Mouse (Mus musculus) forebrain, embryonic 13.5 days (tissue): ENCODE measurements at regions not wholly inside any gene's neighbourhood (a gene's known extent, or its start where the extent isn't known, plus 50 kb on each side); places are given as distances from the start of the nearest gene placed in this dataset.

Experiments used
- ATAC-seq: fragments of 200-750 bp; cut with Nextera tagmentation; 2 replicates; pipeline ENCODE4 v1.8.0; 2017
- H3K27ac ChIP-seq: fragments of 300-500 bp; sonication (generic); 2 replicates; pipeline ENCODE4 v1.5.1; 2015; ENCODE audit warnings: inconsistent platforms, mild to moderate bottlenecking, moderate library complexity
- H3K27me3 ChIP-seq: fragments of 300-500 bp; sonication (generic); 2 replicates; pipeline ENCODE4 v1.6.1; 2015; ENCODE audit warnings: mild to moderate bottlenecking, inconsistent platforms
- H3K36me3 ChIP-seq: fragments of 300-500 bp; sonication (generic); 2 replicates; pipeline ENCODE4 v1.6.1; 2015; ENCODE audit warnings: mild to moderate bottlenecking, inconsistent platforms; ENCODE audit not compliant: poor library complexity, severe bottlenecking
- H3K4me1 ChIP-seq: fragments of 300-500 bp; sonication (generic); 2 replicates; pipeline ENCODE4 v1.6.1; 2015; ENCODE audit warnings: inconsistent platforms
- H3K4me2 ChIP-seq: fragments of 300-500 bp; sonication (generic); 2 replicates; pipeline ENCODE4 v1.6.1; 2015; ENCODE audit warnings: inconsistent platforms, mild to moderate bottlenecking, moderate library complexity
- H3K4me3 ChIP-seq: fragments of 300-500 bp; sonication (generic); 2 replicates; pipeline ENCODE4 v1.5.1; 2015; ENCODE audit warnings: mild to moderate bottlenecking, inconsistent platforms
- H3K9ac ChIP-seq: fragments of 300-500 bp; sonication (generic); 2 replicates; pipeline ENCODE4 v1.6.1; 2015; ENCODE audit warnings: mild to moderate bottlenecking, inconsistent platforms
- H3K9me3 ChIP-seq: fragments of 300-500 bp; sonication (generic); replicated peaks from 2 replicates; pipeline ENCODE4 v1.6.1; 2016; ENCODE audit warnings: inconsistent platforms
- WGBS: fragments of 180-500 bp; shearing (Covaris S2); methylation state at CpG from one replicate; pipeline ENCODE4 v1.1.7; 2015; 5-methylcytosine and 5-hydroxymethylcytosine counted together

DNA sequence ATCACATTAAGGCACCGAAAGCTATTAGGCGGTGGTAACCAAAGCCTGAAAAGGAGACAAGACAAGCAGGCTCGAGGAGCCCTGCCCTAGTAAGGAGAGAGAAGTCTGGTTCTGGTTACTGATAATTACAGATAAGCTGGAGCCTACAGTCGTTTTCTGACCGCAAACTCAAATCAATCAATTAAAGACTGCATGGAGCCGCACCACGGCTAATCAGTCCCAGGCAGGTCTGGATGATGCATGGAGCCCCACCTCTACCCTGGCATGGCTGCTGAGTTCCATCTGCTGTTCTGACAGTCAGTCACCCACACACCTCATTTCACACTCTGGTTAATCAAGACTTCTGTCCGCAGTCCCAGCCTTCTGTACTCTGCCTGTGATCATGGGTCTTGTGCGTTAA is 276.4 kb downstream of the Slc30a10 start:
- ATAC-seq = no peak
- WGBS = 79% methylated on average over 9 of the region's 9 CpGs
- no peak overlapping the region for H3K4me3 ChIP-seq

DNA sequence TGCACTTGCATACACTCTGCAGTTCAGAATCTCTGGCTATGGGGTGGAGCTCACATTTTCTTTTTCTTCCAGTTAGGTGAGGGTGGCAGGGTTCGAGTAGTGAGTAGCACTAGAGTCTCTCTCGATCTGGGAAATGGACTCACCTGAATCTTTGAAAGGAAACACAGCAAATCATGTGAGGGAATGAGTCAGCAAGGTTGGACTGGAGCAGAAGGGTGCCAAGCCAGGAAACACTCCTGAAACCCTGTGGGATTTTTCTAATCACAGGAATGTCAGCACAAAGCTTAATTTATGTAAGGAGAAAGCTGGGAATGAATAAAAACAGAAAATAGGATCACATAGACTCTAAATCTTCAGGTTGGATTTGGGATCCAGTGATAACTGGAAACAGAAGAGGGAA is 282.1 kb downstream of the Slc30a10 start:
- 81% methylated on average over 2 of the region's 2 CpGs for WGBS
- Histone ChIP-seq H3K4me1 (peaks cover 9% of the 10 kb centered on the region), H3K9me3 (no peaks in the 10 kb centered on the region), H3K27me3 (no peaks in the 10 kb centered on the region), H3K27ac (no peak overlapping the region), H3K36me3 (no peaks in the 10 kb centered on the region), H3K9ac (no peak overlapping the region; the same call in 1 of the 2 replicates), H3K4me3 (no peak overlapping the region), H3K4me2 (no peak overlapping the region)
- ATAC-seq = no peak

More for the DNA sequence above, 276.4 kb downstream of the Slc30a10 start:
- Histone ChIP-seq H3K27me3 (no peaks in the 10 kb centered on the region), H3K4me2 (no peak overlapping the region), H3K9ac (no peak overlapping the region), H3K36me3 (no peaks in the 10 kb centered on the region), H3K27ac (no peak overlapping the region), H3K4me1 (no peaks in the 10 kb centered on the region; the same call in 1 of the 2 replicates), H3K9me3 (no peaks in the 10 kb centered on the region)

GRCm38 (mm10) chr1:185741034-185741890 is 286.6 kb downstream of the Slc30a10 start:
- H3K9me3 ChIP-seq = no peaks in the 10 kb centered on the region
- no peak overlapping the region for H3K27ac ChIP-seq
- ATAC-seq = peak; percentile 92
- H3K36me3 ChIP-seq = no peaks in the 10 kb centered on the region
- no peak overlapping the region for H3K4me2 ChIP-seq
- H3K9ac ChIP-seq = no peak overlapping the region
- 0 out of 2 replicates have a peak, but pooled peaks cover 4% of the 10 kb centered on the region for H3K27me3 ChIP-seq
- no peak overlapping the region for H3K4me3 ChIP-seq
- H3K4me1 ChIP-seq = peaks cover 10% of the 10 kb centered on the region
- WGBS = 16% methylated on average over 11 of the region's 11 CpGs

GRCm38 (mm10) chr1:185749251-185749650 is 294.6 kb downstream of the Slc30a10 start:
- ATAC-seq = no peak
- no peaks in the 10 kb centered on the region for H3K9me3 ChIP-seq
- no peaks in the 10 kb centered on the region for H3K36me3 ChIP-seq
- H3K4me3 ChIP-seq = no peak overlapping the region
- H3K9ac ChIP-seq = no peak overlapping the region
- no peaks in the 10 kb centered on the region for H3K4me1 ChIP-seq
- 80% methylated on average over 2 of the region's 2 CpGs for WGBS
- no peaks in the 10 kb centered on the region for H3K27me3 ChIP-seq
- no peak overlapping the region for H3K4me2 ChIP-seq
- no peak overlapping the region for H3K27ac ChIP-seq

DNA sequence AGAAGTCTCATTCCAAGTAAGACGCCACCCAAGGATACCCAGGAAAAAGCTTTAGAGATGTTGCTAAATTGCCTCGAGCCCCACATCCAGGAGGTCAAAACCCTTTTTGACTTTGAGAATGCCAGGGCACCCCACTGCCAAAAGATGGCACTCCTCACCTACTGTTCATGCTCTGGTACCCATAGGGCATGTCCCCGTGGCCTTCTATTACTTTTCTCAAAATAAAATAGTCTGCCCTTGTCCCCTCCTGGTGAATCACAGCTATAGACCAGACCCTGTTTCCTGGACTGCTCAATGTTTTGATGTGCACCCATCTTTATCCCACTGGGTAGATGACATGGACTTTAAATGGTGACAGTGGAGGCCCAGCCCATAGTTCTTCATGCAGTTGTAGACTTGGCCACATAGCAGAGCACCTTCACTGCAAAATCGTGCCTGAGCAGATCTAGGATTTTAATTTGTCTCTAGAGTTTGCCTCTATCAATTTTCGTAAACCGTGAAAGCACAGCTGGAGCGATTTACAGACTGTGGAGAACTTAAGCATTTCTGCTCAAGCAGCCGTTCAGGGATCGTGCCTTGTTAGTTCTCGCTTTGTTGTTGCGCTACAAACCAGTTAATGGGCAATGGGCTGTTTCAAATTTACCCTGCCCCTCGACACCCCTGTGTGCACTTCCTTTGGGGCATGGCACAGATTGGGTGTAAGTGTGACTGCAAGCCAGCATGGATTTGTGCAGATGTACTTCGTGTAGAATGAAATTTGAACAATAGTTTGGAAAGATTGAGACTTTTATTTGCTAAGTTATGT is 300.0 kb downstream of the Slc30a10 start:
- no peak overlapping the region for H3K4me2 ChIP-seq
- no peak overlapping the region for H3K9ac ChIP-seq

GRCm38 (mm10) chr1:185757376-185757775 is 302.7 kb downstream of the Slc30a10 start:
- H3K36me3 ChIP-seq = no peaks in the 10 kb centered on the region
- H3K9ac ChIP-seq = no peak overlapping the region
- no peaks in the 10 kb centered on the region for H3K4me1 ChIP-seq
- H3K27ac ChIP-seq = no peak overlapping the region
- H3K9me3 ChIP-seq = no peaks in the 10 kb centered on the region
- ATAC-seq = no peak
- no peak overlapping the region for H3K4me2 ChIP-seq
- no peaks in the 10 kb centered on the region for H3K27me3 ChIP-seq
- 88% methylated on average over 2 of the region's 2 CpGs for WGBS
- H3K4me3 ChIP-seq = no peak overlapping the region

More for the DNA sequence above, 300.0 kb downstream of the Slc30a10 start:
- H3K9me3 ChIP-seq = no peaks in the 10 kb centered on the region
- H3K27me3 ChIP-seq = no peaks in the 10 kb centered on the region
- no peak for ATAC-seq
- H3K27ac ChIP-seq = no peak overlapping the region
- 79% methylated on average over 13 of the region's 13 CpGs for WGBS
- H3K4me1 ChIP-seq = no peaks in the 10 kb centered on the region
- H3K36me3 ChIP-seq = no peaks in the 10 kb centered on the region
- H3K4me3 ChIP-seq = no peak overlapping the region

- Histone ChIP-seq H3K4me1 (no peaks in the 10 kb centered on the region), H3K27ac (no peak overlapping the region), H3K9ac (no peak overlapping the region), H3K36me3 (no peaks in the 10 kb centered on the region), H3K4me2 (no peak overlapping the region), H3K27me3 (no peaks in the 10 kb centered on the region), H3K9me3 (no peaks in the 10 kb centered on the region), H3K4me3 (no peak overlapping the region)
- ATAC-seq = no peak
- WGBS = 67% methylated on average over 3 of the region's 3 CpGs
Measured at GRCm38 (mm10) chr1:185774202-185774601, 319.6 kb downstream of the Slc30a10 start.

DNA sequence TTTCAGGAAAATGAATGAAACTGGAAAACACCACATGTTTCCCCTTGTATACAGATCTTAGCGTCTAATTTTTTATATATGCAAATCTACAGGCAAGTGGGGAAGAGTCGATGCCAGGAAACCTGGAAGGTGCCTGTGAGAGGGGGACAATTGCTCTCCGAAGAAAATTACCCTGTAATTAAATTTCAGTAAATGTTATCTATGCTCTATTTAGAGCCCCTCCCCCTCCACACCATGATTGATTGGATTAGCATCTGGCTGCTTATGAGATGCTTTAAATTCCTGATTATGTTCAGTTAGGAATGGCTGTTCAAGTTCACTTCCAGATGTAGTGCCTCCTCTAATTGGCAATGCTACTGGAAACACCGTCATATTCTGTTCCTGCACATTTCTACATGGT is 325.0 kb downstream of the Slc30a10 start:
- Histone ChIP-seq H3K9ac (no peak overlapping the region), H3K9me3 (no peaks in the 10 kb centered on the region), H3K36me3 (no peaks in the 10 kb centered on the region), H3K4me1 (no peaks in the 10 kb centered on the region), H3K4me2 (no peak overlapping the region), H3K27ac (no peak overlapping the region), H3K27me3 (no peaks in the 10 kb centered on the region), H3K4me3 (no peak overlapping the region)
- WGBS = 76% methylated on average over 4 of the region's 4 CpGs
- ATAC-seq = 0 out of 2 replicates have a peak, but pooled peaks have one; percentile 6

- H3K9me3 ChIP-seq = no peaks in the 10 kb centered on the region
- H3K9ac ChIP-seq = no peak overlapping the region
- H3K4me1 ChIP-seq = no peaks in the 10 kb centered on the region
- no peak for ATAC-seq
- no peak overlapping the region for H3K4me2 ChIP-seq
- H3K27me3 ChIP-seq = no peaks in the 10 kb centered on the region
- no peak overlapping the region for H3K27ac ChIP-seq
- no peak overlapping the region for H3K4me3 ChIP-seq
- WGBS = 97% methylated on average over 3 of the region's 3 CpGs
- no peaks in the 10 kb centered on the region for H3K36me3 ChIP-seq
Measured at GRCm38 (mm10) chr1:185802156-185802555, 315.0 kb downstream of the Lyplal1 start.

DNA sequence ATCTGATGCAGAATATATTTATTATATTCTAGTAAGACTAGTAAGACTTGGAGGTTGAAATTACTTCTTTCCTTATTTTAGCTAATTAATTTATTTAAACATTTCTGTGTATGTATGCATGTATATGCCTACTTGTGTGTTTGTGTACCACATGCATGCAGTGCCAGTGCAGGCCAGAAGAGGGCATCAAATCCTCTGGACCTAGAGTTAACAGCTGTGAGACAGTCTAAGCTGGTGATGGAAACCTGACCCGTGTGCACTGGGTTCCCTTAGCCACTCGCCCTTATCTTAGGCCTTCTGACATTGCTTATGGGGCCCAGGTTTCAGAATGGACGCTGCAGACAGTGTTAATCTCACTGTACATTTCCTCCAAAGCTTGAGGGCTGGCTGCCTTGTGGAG is 302.2 kb downstream of the Lyplal1 start:
- Histone ChIP-seq H3K4me3 (no peak overlapping the region), H3K4me2 (no peak overlapping the region), H3K9ac (no peak overlapping the region), H3K9me3 (no peaks in the 10 kb centered on the region), H3K27ac (no peak overlapping the region), H3K27me3 (no peaks in the 10 kb centered on the region), H3K4me1 (no peaks in the 10 kb centered on the region), H3K36me3 (no peaks in the 10 kb centered on the region)
- WGBS = 90% methylated on average over 3 of the region's 3 CpGs
- ATAC-seq = no peak

DNA sequence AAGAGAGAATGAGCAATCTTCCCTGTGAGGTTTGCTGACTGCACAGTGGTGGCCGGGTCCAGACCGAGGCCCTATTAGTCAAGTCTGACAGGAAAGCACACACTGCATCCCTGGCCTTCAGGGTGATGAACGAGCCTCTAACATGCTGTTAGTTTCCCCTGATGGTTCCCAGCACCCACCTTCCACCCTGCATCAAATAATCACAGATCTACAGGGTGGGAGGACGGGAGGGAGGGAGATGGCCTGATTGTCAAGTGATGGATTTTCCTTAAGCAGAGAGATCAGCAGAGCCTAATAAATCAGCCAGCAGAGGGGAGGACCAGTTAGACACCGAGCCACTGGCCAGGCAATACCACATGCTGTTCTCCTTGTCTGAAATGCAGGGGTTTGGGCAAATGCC is 298.1 kb downstream of the Lyplal1 start:
- Histone ChIP-seq H3K9ac (no peak overlapping the region), H3K36me3 (no peaks in the 10 kb centered on the region), H3K4me2 (no peak overlapping the region), H3K27me3 (no peaks in the 10 kb centered on the region), H3K4me1 (no peaks in the 10 kb centered on the region), H3K9me3 (no peaks in the 10 kb centered on the region), H3K4me3 (no peak overlapping the region), H3K27ac (no peak overlapping the region)
- no peak for ATAC-seq
- 47% methylated on average over 5 of the region's 5 CpGs for WGBS

DNA sequence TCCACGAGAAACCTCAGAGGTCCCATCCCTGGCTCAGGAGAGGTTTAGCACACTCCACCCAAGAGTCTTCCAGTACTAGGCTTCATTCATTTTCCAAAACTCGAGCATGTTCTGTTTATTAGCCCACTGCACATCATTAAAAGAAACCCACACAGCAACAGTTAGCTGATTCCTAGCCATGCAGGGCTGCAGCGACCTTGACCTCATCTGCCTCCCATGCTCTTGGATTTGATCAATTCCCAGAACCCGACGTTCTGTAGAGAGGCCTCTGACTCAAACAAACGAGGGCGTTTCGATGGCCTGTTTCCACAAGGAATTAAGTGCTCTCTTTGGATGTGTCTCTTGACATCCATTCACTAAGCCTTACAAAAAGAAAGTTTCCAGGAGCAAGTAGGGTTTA is 294.9 kb downstream of the Lyplal1 start:
- Histone ChIP-seq H3K27me3 (no peaks in the 10 kb centered on the region), H3K9ac (no peak overlapping the region), H3K4me1 (no peaks in the 10 kb centered on the region), H3K36me3 (no peaks in the 10 kb centered on the region), H3K9me3 (no peaks in the 10 kb centered on the region), H3K4me2 (no peak overlapping the region), H3K27ac (no peak overlapping the region), H3K4me3 (no peak overlapping the region)
- no peak for ATAC-seq
- WGBS = 61% methylated on average over 8 of the region's 8 CpGs
